Mouse (Mus musculus) megakaryocyte, embryonic 14.5 days (primary cell): ENCODE results near the gene Tep1.

Source experiments
- FLI1 ChIP-seq: IDR thresholded peaks from 2 replicates; pipeline ENCODE4 v1.6.1; 2012; ENCODE audit warnings: low read length, inconsistent platforms, mixed read lengths
- GATA1 ChIP-seq: IDR thresholded peaks from 3 replicates; pipeline ENCODE4 v1.6.1; 2012; ENCODE audit warnings: mixed read lengths, low read length, inconsistent platforms, borderline replicate concordance

DNA sequence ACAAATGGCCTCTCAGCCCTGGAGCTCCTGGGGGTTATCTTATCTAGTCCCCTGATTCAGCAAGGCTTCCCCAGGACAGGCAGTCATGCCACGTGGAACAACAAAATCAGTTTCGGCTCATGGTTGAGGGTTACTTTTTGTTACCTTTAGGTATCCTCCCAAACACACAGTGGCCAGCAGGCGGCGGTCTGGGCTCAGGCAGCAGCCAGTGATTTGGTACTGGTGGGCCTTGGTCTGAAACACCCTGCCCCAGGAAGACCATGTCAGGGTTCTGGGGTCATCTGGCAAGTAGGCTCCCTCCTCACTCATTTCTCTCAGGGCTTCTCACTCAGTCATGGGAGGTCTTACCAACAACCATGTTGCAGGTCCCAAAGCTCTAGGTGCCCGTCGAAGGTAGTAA is 33.1 kb downstream of the Tep1 start:
- no peak for TF ChIP-seq GATA1
- TF ChIP-seq FLI1 = no peak
